Mouse (Mus musculus) MN1 (cell line): ENCODE results near the gene Sema4a.
"Not testable (repeated sequence)": the region's sequence is repeated elsewhere in the genome, so short reads cannot be mapped to it uniquely, and the experiment has no call there.

Experiments
- DNase-seq: peaks from one replicate; pipeline ENCODE4 v3.0.0-alpha.2; 2016; ENCODE audit warnings: low spot score

Sema4a gene

DNA sequence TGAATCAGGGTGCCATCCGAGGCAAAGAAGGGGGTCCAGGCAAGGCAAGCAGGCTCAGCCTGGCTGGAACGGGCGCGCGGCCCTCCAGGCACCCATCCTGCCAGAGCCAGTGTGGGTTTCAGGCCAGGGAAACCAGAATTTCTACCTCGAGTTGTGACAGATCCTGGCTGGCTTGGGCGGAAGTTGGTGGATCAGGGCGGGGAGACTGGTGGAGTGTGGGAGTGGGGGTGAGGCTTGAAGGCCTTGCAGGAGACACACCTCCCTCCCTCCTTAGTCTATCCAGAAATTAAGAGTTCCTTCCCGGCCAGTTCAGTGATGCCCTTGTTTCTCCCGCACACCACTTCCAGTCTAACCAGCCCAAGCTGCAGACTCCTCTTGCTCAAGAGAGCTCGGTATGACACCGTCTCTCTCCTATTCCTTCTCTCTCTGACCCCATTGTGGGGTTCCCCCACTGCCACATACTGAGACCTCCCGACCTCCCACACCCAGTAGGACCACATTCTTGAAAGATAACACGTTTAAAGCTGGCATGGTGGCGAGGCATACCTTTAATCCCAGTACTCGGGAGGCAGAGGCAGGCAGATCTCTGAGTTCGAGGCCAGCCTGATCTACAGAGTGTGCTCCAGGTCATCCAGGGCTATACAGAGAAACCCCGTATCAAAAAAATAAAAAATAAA is 5.3 kb downstream of the Sema4a start:
- no peak for DNase-seq

- no peak for DNase-seq
These were observed 6.0 kb downstream of the Sema4a start for GRCm38 (mm10) chr3:88454762-88455587.

DNA sequence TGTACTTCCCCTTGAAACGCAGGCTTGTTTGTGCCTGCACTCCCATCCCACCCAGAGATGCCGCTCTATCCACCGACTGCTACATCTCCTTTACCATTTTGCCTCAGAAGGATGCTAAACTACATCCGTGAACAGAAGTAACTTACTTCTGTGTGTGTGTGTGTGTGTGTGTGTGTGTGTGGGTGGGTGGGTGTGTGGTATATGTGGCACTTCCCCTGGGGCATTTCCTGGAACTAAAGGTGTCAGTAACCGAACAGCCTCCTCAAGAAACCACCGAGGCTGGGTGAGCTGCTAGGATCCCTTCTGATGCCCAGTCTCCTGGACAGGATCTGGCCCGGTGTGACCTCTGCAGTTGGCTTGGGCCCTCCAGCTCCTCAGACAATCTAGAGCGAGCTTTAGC is 7.0 kb downstream of the Sema4a start:
- no peak for DNase-seq

GRCm38 (mm10) chr3:88453369-88453768 is 7.6 kb downstream of the Sema4a start:
- DNase-seq: no peak

DNA sequence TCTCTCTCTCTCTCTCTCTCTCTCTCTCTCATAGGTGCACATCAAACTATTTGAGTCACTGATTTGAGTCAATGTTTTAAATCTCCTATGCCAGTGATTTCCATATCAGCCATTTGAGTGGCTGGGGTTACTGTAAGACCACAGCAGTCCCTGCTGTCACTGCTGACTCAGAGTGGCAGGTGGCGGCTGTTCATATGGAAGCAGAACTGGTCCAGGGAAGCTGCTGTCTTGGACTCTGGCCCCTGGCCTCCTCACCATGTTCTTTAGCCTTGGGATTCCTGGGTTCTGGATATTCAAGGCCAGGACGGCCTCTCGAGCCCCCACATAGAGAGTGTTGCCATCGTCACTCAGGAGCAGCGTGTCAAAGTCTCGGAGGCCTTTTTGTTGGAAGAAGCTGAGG is 8.3 kb downstream of the Sema4a start:
- no peak for DNase-seq

DNA sequence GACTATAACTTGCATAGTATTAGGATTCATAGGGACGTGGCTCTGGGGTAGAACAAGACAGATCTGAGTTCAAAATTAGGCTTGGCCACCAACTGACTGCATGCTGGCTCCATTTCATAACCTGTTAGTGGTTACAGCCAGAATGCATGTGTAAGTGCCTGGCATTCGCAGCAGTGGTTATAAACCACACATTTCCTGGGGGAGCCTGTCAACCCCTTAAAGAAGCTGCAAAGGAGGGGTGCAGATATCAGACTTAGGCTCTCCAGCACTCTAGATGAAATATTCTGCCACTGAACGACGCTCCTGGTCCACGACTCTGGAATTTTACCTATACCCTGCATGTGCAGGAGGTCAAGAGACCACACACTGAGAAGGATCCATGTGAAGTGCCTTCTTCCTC is 8.7 kb downstream of the Sema4a start:
- no peak for DNase-seq

DNA sequence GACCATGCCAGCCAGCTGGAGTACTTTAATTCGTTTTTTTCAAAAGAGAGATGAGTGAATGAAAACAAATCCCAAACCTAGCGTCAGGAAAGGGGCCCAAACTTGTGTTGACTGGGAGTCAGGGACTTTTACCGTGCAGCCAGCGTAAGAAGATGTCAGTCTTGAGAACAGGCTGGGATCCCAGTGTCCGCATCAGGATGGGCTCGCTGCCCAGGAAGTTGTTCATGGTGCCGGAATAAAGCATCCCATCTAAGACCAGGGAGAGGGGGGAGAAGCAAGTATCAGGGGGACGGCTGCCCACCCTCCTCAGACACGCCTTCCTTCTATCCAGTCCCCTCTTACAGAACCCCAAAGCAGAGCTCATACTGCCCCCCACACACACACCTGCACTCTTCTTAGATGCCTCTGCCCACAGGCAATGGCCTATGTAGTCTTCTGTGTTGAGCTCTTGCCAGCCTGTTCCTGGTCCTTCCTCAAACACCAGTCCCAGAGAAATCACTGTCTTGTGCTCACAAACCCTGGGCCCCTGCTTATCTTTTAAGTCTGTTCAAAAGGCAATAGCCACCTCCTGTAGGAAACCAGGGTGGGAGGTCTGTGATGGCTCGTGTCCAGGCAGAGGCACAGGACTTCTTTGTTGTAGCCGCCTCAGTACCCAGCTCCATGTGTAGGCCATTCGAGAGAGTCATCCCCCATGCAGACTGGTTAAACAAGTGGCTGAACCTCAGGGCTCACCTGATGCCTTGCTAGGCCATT is 10.4 kb downstream of the Sema4a start:
- DNase-seq: no peak

DNA sequence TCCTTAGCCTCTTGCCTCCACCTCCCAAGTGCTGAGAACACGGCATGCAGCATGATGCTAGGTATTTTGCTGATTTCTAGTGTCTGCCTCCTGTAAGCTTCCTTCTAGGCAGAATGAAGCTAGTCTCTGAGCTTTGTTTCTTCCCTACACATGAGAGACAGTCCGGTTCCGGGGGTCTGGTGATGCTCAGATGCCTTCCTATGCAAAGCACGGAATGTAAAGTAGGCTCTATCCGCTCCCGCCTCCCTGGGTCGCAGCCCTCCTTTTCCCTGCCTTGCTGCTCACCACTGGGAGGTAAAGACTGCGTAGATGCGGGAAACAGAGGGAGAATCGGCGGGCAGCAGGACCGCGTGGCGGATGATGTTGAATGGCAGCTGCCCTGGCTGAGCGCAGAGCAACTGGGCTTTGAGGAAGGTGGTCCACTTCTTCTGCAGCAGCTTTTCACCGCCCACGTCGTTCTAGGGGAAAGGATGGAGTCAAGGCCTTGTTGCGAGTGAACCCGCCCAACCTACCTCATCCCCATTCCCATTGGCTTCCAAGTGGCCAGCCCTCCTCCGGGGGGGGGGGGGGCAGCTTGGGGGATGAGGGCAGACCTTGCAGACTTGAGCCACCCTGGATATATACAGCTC is 11.5 kb downstream of the Sema4a start:
- no peak for DNase-seq

GRCm38 (mm10) chr3:88448443-88448842 is 12.5 kb downstream of the Sema4a start:
- DNase-seq: no peak

DNA sequence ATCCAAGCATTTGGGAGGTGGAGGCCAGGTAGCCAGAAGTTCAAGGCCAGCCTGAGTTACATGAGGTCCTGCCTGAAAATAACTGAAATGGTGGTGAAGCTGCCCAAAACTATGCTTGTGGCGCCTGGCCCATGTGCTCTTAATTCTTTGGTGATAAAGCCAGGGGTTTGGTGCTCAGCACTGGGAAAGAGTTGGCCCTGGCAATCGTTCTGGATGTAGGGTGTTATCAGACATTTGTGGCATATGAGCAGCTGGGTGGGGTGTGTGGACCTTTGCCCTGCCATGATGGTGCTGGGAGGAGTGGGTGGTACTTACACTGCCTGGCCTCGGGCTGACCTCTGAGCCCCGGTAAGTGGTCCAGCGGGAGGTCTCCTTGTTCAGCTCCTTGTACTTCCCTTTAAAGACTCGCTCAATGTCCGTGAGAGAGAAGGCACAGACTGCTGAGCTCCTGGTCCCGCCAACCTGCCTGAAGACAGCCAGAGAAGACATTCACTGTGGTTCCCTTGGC is 13.3 kb downstream of the Sema4a start:
- DNase-seq: no peak

DNA sequence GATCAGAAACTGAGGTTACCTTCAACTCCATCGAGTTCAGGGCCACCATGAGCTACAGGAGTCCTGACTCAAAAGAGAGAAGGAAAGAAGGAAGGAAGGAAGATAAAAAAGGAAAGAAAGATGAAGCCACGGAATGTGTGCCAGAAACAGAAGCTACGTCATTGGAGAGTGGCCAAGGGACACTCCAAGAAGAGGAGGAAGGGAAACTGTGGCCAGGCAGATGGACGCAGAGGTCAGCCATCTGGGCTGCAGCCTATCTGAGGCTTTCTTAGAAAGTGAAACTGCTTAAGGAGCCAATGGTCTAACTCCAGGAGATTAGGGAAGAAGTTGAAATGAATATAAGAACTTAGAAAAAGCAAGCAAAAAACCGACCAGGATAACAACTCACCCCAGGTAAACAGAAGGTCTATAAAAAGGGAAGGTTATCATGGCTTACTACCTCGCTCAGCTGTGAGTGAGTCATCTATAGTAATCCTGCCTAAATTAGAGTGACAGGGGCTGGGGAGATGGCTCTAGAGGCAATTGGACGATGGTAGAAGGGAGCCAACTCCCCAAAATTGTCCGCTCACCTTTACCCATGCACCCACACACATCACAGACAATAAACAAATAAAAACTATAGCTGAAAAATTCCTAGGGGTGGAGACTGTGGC is 14.4 kb downstream of the Sema4a start:
- DNase-seq: no peak

GRCm38 (mm10) chr3:88442888-88443287 is 18.1 kb downstream of the Sema4a start:
- no peak for DNase-seq

- DNase-seq: no peak
These were observed 18.5 kb downstream of the Sema4a start for GRCm38 (mm10) chr3:88442488-88442887.

DNA sequence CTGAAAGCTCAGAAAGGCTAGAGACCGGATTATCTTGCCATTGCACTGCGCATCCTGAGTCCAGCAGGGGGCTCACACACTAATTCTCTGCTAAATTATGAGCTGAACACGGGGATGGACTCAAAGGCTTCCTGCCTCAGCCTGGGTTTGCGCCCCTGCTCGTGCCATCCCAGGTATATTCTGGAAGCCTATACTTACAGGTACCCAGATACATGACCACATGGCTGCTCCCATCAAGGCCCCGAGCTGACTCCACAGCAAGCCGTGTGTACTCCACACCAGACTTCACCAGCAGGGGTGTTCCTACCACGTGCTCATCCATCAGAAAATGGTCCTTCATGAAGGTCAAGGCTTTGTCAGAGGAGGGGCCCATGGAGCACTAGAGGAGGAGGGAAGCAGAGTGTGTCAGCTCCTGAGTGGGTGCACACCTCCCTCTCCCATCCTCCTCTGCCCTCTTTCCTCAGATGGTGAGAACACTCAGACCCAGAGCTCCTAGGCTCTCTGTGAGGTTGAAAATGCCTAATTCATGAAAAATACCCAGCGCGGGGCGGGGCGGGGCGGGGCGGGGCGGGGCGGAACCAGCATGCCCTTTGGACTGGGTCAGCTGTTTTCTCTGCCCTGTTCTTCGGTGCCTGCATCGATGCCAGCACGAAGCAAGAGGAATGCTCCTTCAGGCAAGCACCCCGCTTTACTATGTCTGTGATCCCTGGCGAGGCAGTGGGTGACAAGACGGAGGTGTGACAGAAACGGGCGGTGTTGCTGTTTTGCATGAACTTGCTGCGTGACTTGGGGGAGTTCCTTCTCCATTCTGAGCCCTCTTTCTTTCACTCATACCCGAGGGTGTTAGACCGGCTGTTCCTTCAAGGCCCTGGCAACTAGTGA is 20.2 kb downstream of the Sema4a start:
- DNase-seq: peak; percentile 73

- no peak for DNase-seq
These were observed 21.4 kb downstream of the Sema4a start for GRCm38 (mm10) chr3:88439582-88439981.

DNA sequence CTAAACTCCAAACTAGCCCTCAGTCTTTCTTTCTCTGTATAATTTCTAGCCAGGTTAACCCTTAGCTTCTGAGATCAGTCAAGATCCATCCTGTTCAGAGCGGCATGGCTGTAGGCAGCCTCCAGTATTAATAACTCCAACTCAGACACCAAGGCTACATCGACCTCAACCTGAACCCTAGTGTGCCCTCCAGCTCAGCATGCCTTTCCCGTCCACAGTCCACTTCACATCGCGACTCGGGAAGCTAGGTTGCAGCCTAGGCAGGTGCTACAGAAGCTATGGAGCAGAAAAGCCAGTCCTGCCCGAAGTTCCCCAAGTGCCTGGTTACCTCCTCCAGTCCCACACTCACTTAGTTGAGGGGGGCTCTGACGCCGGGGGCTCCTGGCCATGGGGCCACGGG is 23.5 kb downstream of the Sema4a start:
- no peak for DNase-seq

DNA sequence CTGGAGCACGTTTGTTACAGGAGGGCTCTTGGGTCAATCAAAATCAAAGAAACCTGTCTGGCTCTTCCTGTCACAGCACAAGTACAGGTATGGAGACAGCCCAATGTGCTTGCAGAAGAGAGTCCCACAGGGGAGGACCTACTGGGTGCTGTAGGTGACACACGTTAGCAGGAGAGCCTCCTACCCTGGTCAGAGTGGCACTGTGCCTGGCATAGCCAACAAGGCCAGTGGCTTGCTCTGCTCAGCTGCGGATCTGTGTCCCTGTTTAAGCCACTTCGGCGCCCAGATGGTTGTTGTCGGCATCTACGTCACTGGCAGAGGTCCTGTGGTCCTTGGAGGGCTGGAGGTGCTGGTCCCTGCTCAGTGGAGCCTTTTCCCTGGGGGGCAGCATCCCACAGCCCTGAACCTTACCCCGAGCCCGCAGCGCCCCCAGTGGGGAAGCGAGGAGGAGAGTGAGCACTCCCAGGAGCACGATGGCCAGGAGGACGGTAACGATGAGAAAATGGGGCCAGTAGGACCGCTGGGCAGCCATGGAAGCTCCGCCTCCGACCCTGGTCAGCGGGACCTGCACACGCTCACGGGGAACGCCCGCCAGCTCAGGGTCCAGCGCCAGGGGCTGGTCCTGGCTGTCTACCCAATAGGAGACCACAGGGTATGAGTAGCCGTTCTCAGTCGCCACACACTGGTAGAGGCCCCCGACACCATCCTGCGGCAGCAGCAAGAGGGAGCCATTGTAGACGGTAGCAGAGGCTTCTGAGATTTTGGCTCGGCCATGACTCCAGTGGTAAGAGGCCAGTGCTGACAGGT is 24.4 kb downstream of the Sema4a start:
- no peak for DNase-seq

DNA sequence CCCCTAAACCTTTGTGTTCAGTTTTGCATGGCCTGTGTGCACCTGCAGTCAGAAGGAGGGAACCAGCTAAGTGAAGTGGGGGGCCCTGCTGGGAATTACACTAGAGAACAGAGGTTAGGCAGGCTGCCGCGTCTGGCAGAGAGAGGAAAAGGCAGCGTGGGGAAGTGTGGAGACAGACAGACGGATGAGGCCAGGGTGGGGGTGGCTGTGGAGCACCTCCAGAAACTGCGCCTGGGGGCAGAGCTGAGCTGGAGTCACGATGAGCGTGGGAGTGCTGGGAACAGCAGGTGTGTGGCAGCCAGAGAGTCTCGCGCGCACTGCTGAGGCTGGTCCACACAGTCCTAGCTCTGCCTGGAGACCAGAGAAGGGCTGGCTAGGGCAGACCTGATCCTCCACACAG is 25.5 kb downstream of the Sema4a start:
- no peak for DNase-seq

DNA sequence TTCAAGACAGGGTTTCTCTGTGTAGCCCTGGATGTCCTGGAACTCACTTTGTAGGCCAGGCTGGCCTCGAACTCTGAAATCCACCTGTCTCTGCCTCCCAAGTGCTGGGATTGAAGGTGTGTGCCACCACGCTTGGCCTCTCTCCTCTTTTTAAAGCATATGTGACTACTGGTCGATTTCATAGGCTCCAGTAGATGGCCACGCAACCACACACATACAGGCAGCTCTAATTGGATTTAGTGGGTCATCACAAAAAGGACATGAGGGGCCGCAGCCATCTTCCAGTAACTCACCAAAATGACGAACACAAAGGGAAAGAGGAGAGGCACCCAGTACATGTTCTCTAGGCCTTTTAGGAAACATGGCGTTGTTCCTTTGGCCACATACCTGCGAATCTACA is 32.3 kb downstream of the Sema4a start:
- not testable (repeated sequence) for DNase-seq
